ENCODE assay signal across 9 mouse cellular contexts in the genomic region with DNA sequence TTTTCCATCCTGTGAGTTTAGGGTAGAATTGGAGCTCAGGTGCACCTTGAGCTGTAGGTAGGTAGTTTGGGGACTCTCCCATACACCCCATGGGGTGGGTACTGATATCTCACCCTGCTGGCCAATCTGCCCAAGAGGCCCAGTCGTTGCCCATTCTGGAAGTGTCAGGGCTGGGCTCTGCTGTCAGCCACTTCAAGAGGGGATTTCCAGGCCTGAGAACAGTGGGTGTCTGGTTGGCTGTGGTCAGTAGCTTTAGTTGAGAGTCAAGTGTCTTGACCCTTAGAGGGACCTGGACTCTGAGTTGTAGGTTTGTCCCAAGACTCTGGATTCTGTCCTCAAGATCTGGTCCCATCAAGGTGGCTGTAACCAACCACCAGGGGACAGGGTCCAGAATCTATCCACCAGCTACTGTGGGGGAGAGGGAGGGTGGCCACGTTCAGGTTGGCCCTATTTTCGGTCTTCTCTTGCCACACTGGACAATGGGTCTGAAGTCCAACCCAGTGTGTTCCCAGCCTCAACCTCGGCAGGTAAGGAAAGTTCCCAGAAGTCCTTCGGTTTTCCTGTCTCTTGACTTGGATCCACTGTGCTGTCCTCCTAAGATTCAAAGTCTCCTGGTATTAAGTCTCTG.
DNase-seq lines count a peak whose midpoint lies in the region; ATAC-seq and TF ChIP-seq lines count a peak whose summit lies in the region.
"Had no signal": no experiment of that assay in that cellular context is flagged by ENCODE, and none has a peak within 500 bp of the region (broad histone marks: within the 10 kb centered on the region; RNA-seq: fewer than 3 reads in every experiment).

No protein-coding gene starts in this region.

- ATAC-seq in heart, postnatal 0 days (ENCODE audit: insufficient read depth, low read depth), result no peak
- no peak for ATAC-seq in embryonic facial prominence, embryonic 14.5 days (ENCODE audit: low read depth)
- ATAC-seq in kidney, embryonic 14.5 days (ENCODE audit: low FRiP score, low TSS enrichment), result no peak
- ATAC-seq in neural tube, embryonic 12.5 days (ENCODE audit: low FRiP score, low read depth), result no peak

- no peak for TF ChIP-seq CTCF in heart, postnatal 0 days (IDR thresholded peaks at IDR 0.05; ENCODE audit: low read depth)
- TF ChIP-seq CTCF in thymus, adult 2 months (IDR thresholded peaks at IDR 0.05; ENCODE audit: borderline replicate concordance, control insufficient read depth, extremely low read depth, insufficient read depth, low read length, poor library complexity), result no peak

- H3K36me3 ChIP-seq in heart, postnatal 0 days (replicated peaks; ENCODE audit: control insufficient read depth, insufficient read depth, low read length), result no peaks in the 10 kb centered on the region
- H3K36me3 ChIP-seq in embryonic facial prominence, embryonic 14.5 days (ENCODE audit: control insufficient read depth, insufficient read depth, low read length), result no peaks in the 10 kb centered on the region
- no peaks in the 10 kb centered on the region for H3K36me3 ChIP-seq in kidney, embryonic 14.5 days (ENCODE audit: control insufficient read depth, insufficient read depth, low read length)
- H3K36me3 ChIP-seq in neural tube, embryonic 12.5 days, result no peaks in the 10 kb centered on the region
- no peaks in the 10 kb centered on the region for H3K36me3 ChIP-seq in thymus, adult 2 months (ENCODE audit: control insufficient read depth, insufficient read depth, low read length)

- H3K9ac ChIP-seq in heart, postnatal 0 days (replicated peaks; ENCODE audit: low read depth, low read length), result no peak overlapping the region
- no peak overlapping the region for H3K9ac ChIP-seq in embryonic facial prominence, embryonic 14.5 days (ENCODE audit: low read depth, low read length)
- H3K9ac ChIP-seq in kidney, embryonic 14.5 days (ENCODE audit: low read depth, low read length), result peak overlapping the region; percentile 88
- peak overlapping the region; percentile 98 for H3K9ac ChIP-seq in neural tube, embryonic 12.5 days

- WGBS in heart, postnatal 0 days, result 54% methylated on average over 5 of the region's 5 CpGs
- WGBS in embryonic facial prominence, embryonic 14.5 days, result 66% methylated on average over 5 of the region's 5 CpGs
- WGBS in kidney, embryonic 14.5 days, result 56% methylated on average over 5 of the region's 5 CpGs
- 64% methylated on average over 5 of the region's 5 CpGs for WGBS in neural tube, embryonic 12.5 days
- 75% methylated on average over 5 of the region's 5 CpGs for WGBS in thymus, adult 2 months

- TF ChIP-seq POLR2A in thymus, adult 2 months (IDR thresholded peaks at IDR 0.05; ENCODE audit: control insufficient read depth, extremely low read depth, insufficient read depth, low read length, poor library complexity), result no peak

- no peak for DNase-seq in heart, postnatal 0 days (ENCODE audit: low spot score)
- DNase-seq in heart, postnatal 14 days, result no peak
- no peak for DNase-seq in embryonic facial prominence, embryonic 14.5 days (ENCODE audit: low spot score)
- DNase-seq in thymus, postnatal 10 days (ENCODE audit: low spot score in 2 of 2), result no peak
- DNase-seq in left cerebral cortex, adult 8-10 months (ENCODE audit: low spot score in 2 of 2), result no peak
- no peak for DNase-seq in thymus, adult 2 months
- DNase-seq: gastrocnemius, postnatal 25 days had no signal

- H3K4me1 ChIP-seq in heart, postnatal 0 days (ENCODE audit: control insufficient read depth, insufficient read depth), result peaks cover 61% of the 10 kb centered on the region
- peaks cover 45% of the 10 kb centered on the region for H3K4me1 ChIP-seq in embryonic facial prominence, embryonic 14.5 days (ENCODE audit: control insufficient read depth, insufficient read depth, low read length)
- peaks cover 72% of the 10 kb centered on the region for H3K4me1 ChIP-seq in kidney, embryonic 14.5 days (ENCODE audit: control insufficient read depth, insufficient read depth, low read length)
- peaks cover 71% of the 10 kb centered on the region for H3K4me1 ChIP-seq in neural tube, embryonic 12.5 days
- H3K4me1 ChIP-seq in thymus, adult 2 months (replicated peaks; ENCODE audit: control insufficient read depth, insufficient read depth, low read length), result peaks cover 59% of the 10 kb centered on the region

- H3K4me3 ChIP-seq in heart, postnatal 0 days (ENCODE audit: low read depth, low read length), result peak overlapping the region; percentile 80; the same call in 1 of the 2 replicates
- no peak overlapping the region for H3K4me3 ChIP-seq in embryonic facial prominence, embryonic 14.5 days (ENCODE audit: low read depth, low read length)
- peak overlapping the region; percentile 85 for H3K4me3 ChIP-seq in kidney, embryonic 14.5 days (ENCODE audit: low read length)
- H3K4me3 ChIP-seq in neural tube, embryonic 12.5 days, result peak overlapping the region; percentile 98
- H3K4me3 ChIP-seq in thymus, adult 2 months (ENCODE audit: control insufficient read depth, insufficient read depth, low read length), result no peak overlapping the region

- no peak overlapping the region for H3K27ac ChIP-seq in heart, postnatal 0 days (ENCODE audit: low read depth)
- H3K27ac ChIP-seq in embryonic facial prominence, embryonic 14.5 days (replicated peaks; ENCODE audit: low read depth, low read length), result no peak overlapping the region
- H3K27ac ChIP-seq in kidney, embryonic 14.5 days (ENCODE audit: low read depth, low read length), result no peak overlapping the region
- H3K27ac ChIP-seq in neural tube, embryonic 12.5 days, result no peak overlapping the region
- H3K27ac ChIP-seq in thymus, adult 2 months (ENCODE audit: control insufficient read depth, insufficient read depth, low read length), result no peak overlapping the region

- intact Hi-C loops in heart, postnatal 14 days (cut with DNase I), result no loop called here

- H3K27me3 ChIP-seq in heart, postnatal 0 days (ENCODE audit: control insufficient read depth, insufficient read depth, low read length), result no peaks in the 10 kb centered on the region
- H3K27me3 ChIP-seq in embryonic facial prominence, embryonic 14.5 days (replicated peaks; ENCODE audit: control insufficient read depth, insufficient read depth, low read length), result no peaks in the 10 kb centered on the region; the same call in 1 of the 2 replicates
- H3K27me3 ChIP-seq in kidney, embryonic 14.5 days (ENCODE audit: control insufficient read depth, insufficient read depth, low read length), result no peaks in the 10 kb centered on the region
- no peaks in the 10 kb centered on the region for H3K27me3 ChIP-seq in neural tube, embryonic 12.5 days (replicated peaks)
- H3K27me3 ChIP-seq in thymus, adult 2 months (ENCODE audit: control insufficient read depth, insufficient read depth, low read length), result no peaks in the 10 kb centered on the region

- peak overlapping the region; percentile 77 for H3K4me2 ChIP-seq in heart, postnatal 0 days (ENCODE audit: low read depth, low read length)
- peak overlapping the region; percentile 99; the same call in 1 of the 2 replicates for H3K4me2 ChIP-seq in embryonic facial prominence, embryonic 14.5 days (ENCODE audit: low read depth, low read length)
- peak overlapping the region; percentile 95 for H3K4me2 ChIP-seq in kidney, embryonic 14.5 days (replicated peaks; ENCODE audit: low read depth, low read length)
- H3K4me2 ChIP-seq in neural tube, embryonic 12.5 days (replicated peaks), result peak overlapping the region; percentile 98

- no peak for TF ChIP-seq EP300 in heart, postnatal 0 days (IDR thresholded peaks at IDR 0.05; ENCODE audit: low read depth)

- no peaks in the 10 kb centered on the region for H3K9me3 ChIP-seq in heart, postnatal 0 days (replicated peaks; ENCODE audit: control insufficient read depth, low read length)
- H3K9me3 ChIP-seq in embryonic facial prominence, embryonic 14.5 days (ENCODE audit: control insufficient read depth, low read length), result no peaks in the 10 kb centered on the region
- H3K9me3 ChIP-seq in kidney, embryonic 14.5 days (ENCODE audit: control insufficient read depth, low read length), result no peaks in the 10 kb centered on the region
- H3K9me3 ChIP-seq in neural tube, embryonic 12.5 days, result no peaks in the 10 kb centered on the region

Comparison
In these comparisons a context has a peak if more than half of its experiments do, and no peak if none do; other contexts are left out.
1. H3K4me3 ChIP-seq: peak in heart, postnatal 0 days (single experiment), kidney, embryonic 14.5 days (single experiment) and neural tube, embryonic 12.5 days (single experiment); none in embryonic facial prominence, embryonic 14.5 days (single experiment) and thymus, adult 2 months (single experiment).
2. H3K9ac ChIP-seq: peak in kidney, embryonic 14.5 days (single experiment) and neural tube, embryonic 12.5 days (single experiment); none in heart, postnatal 0 days (single experiment) and embryonic facial prominence, embryonic 14.5 days (single experiment).
3. Peak in every context shown above with its lines, with median percentiles within 50 percentile points of each other: H3K4me2 ChIP-seq.